Mouse (Mus musculus) intestine, embryonic 15.5 days (tissue): ENCODE measurements at regions not wholly inside any gene's neighbourhood (a gene's known extent, or its start where the extent isn't known, plus 50 kb on each side); places are given as distances from the start of the nearest gene placed in this dataset.

ENCODE experiments used
- ATAC-seq: fragments of 200-750 bp; cut with Nextera tagmentation; 2 replicates; pipeline ENCODE4 v1.8.0; 2017; ENCODE audit warnings: moderate TSS enrichment, moderate library complexity
- H3K27ac ChIP-seq: fragments of 300-500 bp; sonication (generic); 2 replicates; pipeline ENCODE4 v1.5.1; 2015; ENCODE audit warnings: mild to moderate bottlenecking, inconsistent platforms
- H3K27me3 ChIP-seq: fragments of 300-500 bp; sonication (generic); replicated peaks from 2 replicates; pipeline ENCODE4 v1.6.1; 2015; ENCODE audit warnings: inconsistent platforms
- H3K36me3 ChIP-seq: fragments of 300-500 bp; sonication (generic); 2 replicates; pipeline ENCODE4 v1.6.1; 2015; ENCODE audit warnings: inconsistent platforms
- H3K4me1 ChIP-seq: fragments of 300-500 bp; sonication (generic); replicated peaks from 2 replicates; pipeline ENCODE4 v1.6.1; 2015; ENCODE audit warnings: inconsistent platforms
- H3K4me2 ChIP-seq: fragments of 300-500 bp; sonication (generic); replicated peaks from 2 replicates; pipeline ENCODE4 v1.6.1; 2015; ENCODE audit warnings: mild to moderate bottlenecking, inconsistent platforms
- H3K4me3 ChIP-seq: fragments of 300-500 bp; sonication (generic); replicated peaks from 2 replicates; pipeline ENCODE4 v1.5.1; 2015; ENCODE audit warnings: inconsistent platforms
- H3K9ac ChIP-seq: fragments of 300-500 bp; sonication (generic); 2 replicates; pipeline ENCODE4 v1.6.1; 2015; ENCODE audit warnings: inconsistent platforms
- H3K9me3 ChIP-seq: fragments of 300-500 bp; sonication (generic); 2 replicates; pipeline ENCODE4 v1.6.1; 2016; ENCODE audit warnings: inconsistent platforms
- WGBS: fragments of 180-500 bp; shearing (Covaris S2); methylation state at CpG from one replicate; pipeline ENCODE4 v1.1.7; 2015; 5-methylcytosine and 5-hydroxymethylcytosine counted together

DNA sequence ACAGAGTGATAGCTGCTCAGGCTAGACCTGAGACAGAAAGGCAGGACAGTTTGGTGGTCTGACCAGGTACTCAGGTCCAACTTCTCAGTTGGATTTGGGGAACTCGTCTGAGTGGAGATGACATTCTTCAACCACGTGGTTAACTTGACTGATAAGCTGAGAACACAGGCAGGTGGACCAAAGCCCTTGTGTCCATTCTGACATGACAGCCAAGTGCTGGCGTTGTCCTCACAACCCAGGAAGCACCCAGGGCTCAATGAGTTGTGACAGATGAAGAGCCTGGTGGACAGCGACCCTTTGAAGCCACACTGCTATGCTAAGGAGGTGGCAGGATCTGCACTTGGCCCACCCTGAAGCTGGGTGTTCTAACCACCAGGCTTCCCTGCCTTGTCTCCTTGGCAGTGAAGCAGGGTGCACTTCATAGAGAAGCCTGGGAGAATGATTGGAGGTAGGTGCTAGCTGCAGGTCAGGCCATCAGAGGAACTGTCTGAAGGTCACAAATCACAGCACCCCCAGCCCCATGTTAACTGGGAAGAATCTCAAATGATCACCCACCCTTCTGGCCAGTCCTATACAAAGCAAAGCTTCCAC, 87.6 kb downstream of the 1700001O22Rik start:
- no peak overlapping the region for H3K9ac ChIP-seq
- no peaks in the 10 kb centered on the region for H3K9me3 ChIP-seq
- H3K4me3 ChIP-seq = no peak overlapping the region
- peak overlapping the region; percentile 98 for H3K27ac ChIP-seq
- H3K4me2 ChIP-seq = no peak overlapping the region
- H3K27me3 ChIP-seq = no peaks in the 10 kb centered on the region
- no peaks in the 10 kb centered on the region for H3K36me3 ChIP-seq
- no peak for ATAC-seq
- 57% methylated on average over 4 of the region's 4 CpGs for WGBS
- H3K4me1 ChIP-seq = peaks cover 75% of the 10 kb centered on the region

DNA sequence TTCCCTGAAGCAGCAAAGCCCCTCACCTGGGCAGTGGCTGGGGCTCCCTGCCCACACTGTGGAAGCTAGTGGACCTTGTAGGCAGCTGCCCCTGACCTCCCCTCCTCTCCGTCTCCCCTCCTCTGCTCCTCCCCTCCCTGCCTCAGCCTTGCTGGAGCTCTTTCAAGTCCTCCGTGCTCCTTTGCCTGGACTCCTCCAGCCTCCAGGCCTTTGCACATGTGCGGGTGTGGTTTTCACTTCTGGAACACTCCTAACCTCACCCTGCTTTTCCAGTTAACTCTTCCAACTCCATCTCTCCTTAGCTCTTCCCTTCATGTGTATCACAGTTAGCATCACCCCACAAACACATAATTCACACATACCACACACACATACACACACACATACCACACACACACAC, 89.9 kb downstream of the 1700001O22Rik start:
- ATAC-seq = no peak
- H3K4me3 ChIP-seq = no peak overlapping the region
- no peaks in the 10 kb centered on the region for H3K36me3 ChIP-seq
- H3K9me3 ChIP-seq = no peaks in the 10 kb centered on the region
- H3K4me1 ChIP-seq = peaks cover 70% of the 10 kb centered on the region
- no peaks in the 10 kb centered on the region for H3K27me3 ChIP-seq
- H3K9ac ChIP-seq = 0 out of 2 replicates have a peak overlapping the region, but pooled peaks have one; percentile 20
- peak overlapping the region; percentile 80; the same call in 1 of the 2 replicates for H3K27ac ChIP-seq
- H3K4me2 ChIP-seq = no peak overlapping the region
- 15% methylated on average over 3 of the region's 3 CpGs for WGBS

DNA sequence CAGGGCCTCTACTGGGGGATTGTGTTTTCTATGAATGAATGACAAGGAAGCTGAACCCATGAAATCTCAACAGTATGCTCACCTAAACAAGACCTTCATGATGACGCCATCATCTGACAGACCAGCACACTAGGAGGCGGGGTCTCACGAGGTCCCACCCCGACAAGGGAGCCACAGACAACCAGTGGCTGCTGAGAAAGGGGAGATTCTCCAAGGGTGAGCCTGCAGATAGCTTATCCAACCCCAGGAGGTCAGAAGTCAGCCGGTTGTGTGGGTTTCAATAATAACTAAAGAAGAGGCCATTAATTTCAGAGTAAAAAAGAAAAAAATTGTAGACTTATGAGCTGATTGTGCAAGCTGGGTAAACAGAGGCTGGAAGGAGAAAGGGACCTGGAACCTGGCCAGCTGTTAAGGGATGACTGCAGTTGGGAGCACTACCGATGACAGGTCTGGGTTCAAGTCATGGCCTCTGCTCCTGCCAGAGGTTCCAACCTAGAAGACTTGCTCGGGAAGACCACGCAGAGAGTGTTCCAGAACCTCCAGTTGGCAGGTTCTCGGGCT, 90.5 kb downstream of the 1700001O22Rik start:
- H3K9me3 ChIP-seq = no peaks in the 10 kb centered on the region
- H3K36me3 ChIP-seq = no peaks in the 10 kb centered on the region
- H3K4me1 ChIP-seq = peaks cover 70% of the 10 kb centered on the region
- ATAC-seq = no peak
- H3K27ac ChIP-seq = peak overlapping the region; percentile 80; the same call in 1 of the 2 replicates
- 62% methylated on average over 9 of the region's 9 CpGs for WGBS
- H3K4me3 ChIP-seq = no peak overlapping the region
- H3K4me2 ChIP-seq = peak overlapping the region; percentile 96; the same call in 1 of the 2 replicates
- no peaks in the 10 kb centered on the region for H3K27me3 ChIP-seq
- 0 out of 2 replicates have a peak overlapping the region, but pooled peaks have one; percentile 20 for H3K9ac ChIP-seq

DNA sequence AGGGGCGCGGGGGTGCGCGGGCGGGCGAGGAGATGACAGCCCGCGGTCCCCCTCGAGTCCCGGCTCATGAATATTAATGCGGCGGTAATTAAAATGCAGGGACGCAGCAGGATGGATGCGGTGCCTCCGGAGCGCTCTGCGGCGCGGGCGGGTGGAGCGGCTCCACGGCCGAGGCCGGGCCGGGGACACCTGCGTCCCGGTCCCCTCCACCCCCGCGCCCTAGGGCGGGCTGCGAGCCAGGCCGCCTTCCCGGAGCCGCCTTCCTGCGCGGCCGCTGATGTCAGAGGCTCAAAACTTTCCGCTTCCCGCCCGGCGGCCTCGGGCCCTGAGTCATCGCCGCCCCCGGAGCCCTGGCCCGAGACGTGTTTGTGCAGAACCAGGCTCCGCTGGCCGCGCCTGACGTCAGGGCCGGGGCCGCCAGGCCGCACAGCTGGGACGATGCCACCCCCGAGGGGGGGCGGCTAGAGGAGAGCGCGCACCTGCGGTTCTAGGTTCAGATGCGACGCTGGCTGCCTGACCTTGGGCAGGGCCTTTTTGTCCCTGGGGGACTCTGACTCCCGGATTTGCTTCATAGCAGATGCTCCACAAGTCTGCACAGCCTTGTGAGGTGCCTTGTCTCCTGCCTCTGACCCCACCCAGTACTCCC, 91.5 kb downstream of the 1700001O22Rik start:
- H3K36me3 ChIP-seq = no peaks in the 10 kb centered on the region
- peak overlapping the region; percentile 49 for H3K4me3 ChIP-seq
- ATAC-seq = peak; percentile 39
- peaks cover 68% of the 10 kb centered on the region for H3K4me1 ChIP-seq
- H3K9ac ChIP-seq = peak overlapping the region; percentile 70
- H3K9me3 ChIP-seq = no peaks in the 10 kb centered on the region
- H3K27me3 ChIP-seq = no peaks in the 10 kb centered on the region
- under 1% methylated on average over 63 of the region's 63 CpGs for WGBS
- H3K4me2 ChIP-seq = peak overlapping the region; percentile 96
- peak overlapping the region; percentile 80 for H3K27ac ChIP-seq

DNA sequence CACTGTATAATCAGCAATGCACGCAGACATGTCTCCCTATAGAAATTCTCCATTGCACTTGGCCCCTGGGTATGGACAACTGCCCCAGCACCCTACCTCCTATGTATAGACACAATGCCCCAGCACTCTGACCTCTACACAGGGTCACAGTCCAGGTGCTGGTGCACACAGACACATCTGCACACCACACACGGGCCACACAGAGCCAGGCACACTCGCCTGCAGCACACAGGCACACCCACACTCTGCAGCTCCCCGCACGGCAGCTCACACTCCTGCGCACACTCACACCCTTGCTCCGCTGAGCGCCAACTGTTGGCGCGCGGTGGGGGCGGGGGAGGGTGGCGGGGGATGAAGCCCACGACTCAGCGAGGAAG, 92.0 kb downstream of the 1700001O22Rik start:
- Histone ChIP-seq H3K36me3 (no peaks in the 10 kb centered on the region), H3K9ac (peak overlapping the region; percentile 70), H3K9me3 (no peaks in the 10 kb centered on the region), H3K4me2 (peak overlapping the region; percentile 96), H3K4me1 (peaks cover 66% of the 10 kb centered on the region), H3K4me3 (peak overlapping the region; percentile 49), H3K27me3 (no peaks in the 10 kb centered on the region), H3K27ac (peak overlapping the region; percentile 80)
- ATAC-seq = peak; percentile 27; the same call in 1 of the 2 replicates
- 4% methylated on average over 15 of the region's 15 CpGs for WGBS

DNA sequence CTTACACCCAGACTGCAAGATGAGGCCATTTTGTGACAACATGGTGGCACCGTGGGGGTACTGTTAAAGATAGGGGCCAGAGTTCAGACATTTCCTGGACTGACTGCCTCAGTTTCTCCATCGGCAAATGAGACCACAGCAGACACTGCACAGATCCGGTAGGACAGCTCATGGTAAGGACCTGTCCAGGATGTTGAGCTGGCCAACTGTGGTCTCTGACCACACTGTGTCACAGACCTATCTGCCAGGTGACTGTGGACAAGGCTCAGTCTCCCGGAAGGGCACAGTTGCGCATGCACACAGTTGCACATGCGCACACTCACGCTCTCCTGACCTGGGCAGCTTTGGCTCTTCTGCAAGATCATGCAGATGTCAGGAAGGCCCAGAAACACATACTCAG, 92.6 kb downstream of the 1700001O22Rik start:
- Histone ChIP-seq H3K9me3 (no peaks in the 10 kb centered on the region), H3K27ac (peak overlapping the region; percentile 80; the same call in 1 of the 2 replicates)
- WGBS = 93% methylated on average over 7 of the region's 7 CpGs

DNA sequence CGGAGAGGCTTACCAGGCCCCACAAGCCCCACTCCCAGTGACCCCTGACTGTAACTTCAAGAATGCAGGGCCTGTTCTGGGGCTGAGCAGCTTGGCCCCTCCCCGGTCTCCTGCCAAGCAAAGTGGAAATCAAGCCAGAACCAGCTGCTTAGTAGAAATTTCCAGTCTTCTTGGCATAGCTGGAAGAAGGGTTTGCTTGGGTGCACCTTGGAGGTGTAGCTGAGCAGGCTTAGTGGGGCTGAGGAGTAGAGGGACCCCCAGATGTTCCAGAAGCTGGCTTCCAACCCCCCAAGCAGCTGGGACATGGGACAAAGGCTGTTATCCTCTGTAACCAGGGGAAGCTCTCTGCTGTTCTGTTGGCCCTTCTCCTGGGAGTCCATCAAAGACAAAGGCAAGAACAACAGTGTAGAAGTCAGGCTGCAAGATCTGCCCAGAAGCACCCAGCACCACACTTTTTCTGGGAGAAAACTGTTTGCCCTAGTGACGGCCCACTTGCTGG, 94.0 kb downstream of the 1700001O22Rik start:
- Histone ChIP-seq H3K9ac (no peak overlapping the region), H3K36me3 (no peaks in the 10 kb centered on the region), H3K4me3 (no peak overlapping the region), H3K9me3 (no peaks in the 10 kb centered on the region), H3K4me2 (no peak overlapping the region), H3K27ac (peak overlapping the region; percentile 100), H3K27me3 (no peaks in the 10 kb centered on the region), H3K4me1 (peaks cover 59% of the 10 kb centered on the region)
- WGBS = 60% methylated on average over 3 of the region's 3 CpGs
- ATAC-seq = no peak

More for the DNA sequence above, 92.6 kb downstream of the 1700001O22Rik start:
- H3K4me2 ChIP-seq = no peak overlapping the region
- H3K4me3 ChIP-seq = no peak overlapping the region
- peaks cover 60% of the 10 kb centered on the region for H3K4me1 ChIP-seq
- no peak for ATAC-seq
- H3K27me3 ChIP-seq = no peaks in the 10 kb centered on the region
- H3K9ac ChIP-seq = no peak overlapping the region
- no peaks in the 10 kb centered on the region for H3K36me3 ChIP-seq

DNA sequence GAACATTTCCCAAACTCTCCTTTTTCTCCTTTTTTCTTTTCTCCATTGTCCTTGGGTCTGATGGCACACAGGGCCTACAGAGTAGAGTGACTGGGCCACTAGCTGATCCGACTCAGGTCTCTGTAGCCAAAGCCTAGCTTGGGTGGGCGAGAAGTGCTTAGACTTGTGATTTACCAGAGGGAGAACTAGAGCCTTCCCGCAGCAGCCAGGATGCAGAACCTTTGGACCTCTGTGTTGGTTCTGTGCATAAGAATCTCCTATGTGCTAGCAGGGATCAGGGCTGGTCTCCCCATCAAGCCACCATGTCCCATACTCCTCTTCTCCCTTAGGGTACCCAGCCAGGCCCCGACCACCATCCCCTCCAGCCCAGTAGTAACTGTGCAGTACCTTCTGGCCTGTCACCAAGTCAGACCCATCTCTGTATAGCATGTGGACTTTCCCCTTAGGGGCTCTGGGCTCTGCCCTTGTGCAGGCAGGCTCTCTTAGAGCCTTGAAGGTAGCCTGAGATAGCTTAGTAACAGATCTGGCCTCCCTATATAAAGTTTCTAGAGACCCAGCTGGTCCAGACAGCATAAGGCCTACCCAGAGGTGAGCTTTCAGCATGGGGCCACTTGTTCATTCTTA, 94.6 kb downstream of the 1700001O22Rik start:
- Histone ChIP-seq H3K9me3 (no peaks in the 10 kb centered on the region), H3K27me3 (no peaks in the 10 kb centered on the region), H3K27ac (peak overlapping the region; percentile 100), H3K4me1 (peaks cover 58% of the 10 kb centered on the region), H3K36me3 (no peaks in the 10 kb centered on the region), H3K4me2 (peak overlapping the region; percentile 90; the same call in 1 of the 2 replicates), H3K4me3 (no peak overlapping the region), H3K9ac (no peak overlapping the region)
- ATAC-seq = no peak
- 67% methylated on average over 4 of the region's 4 CpGs for WGBS

DNA sequence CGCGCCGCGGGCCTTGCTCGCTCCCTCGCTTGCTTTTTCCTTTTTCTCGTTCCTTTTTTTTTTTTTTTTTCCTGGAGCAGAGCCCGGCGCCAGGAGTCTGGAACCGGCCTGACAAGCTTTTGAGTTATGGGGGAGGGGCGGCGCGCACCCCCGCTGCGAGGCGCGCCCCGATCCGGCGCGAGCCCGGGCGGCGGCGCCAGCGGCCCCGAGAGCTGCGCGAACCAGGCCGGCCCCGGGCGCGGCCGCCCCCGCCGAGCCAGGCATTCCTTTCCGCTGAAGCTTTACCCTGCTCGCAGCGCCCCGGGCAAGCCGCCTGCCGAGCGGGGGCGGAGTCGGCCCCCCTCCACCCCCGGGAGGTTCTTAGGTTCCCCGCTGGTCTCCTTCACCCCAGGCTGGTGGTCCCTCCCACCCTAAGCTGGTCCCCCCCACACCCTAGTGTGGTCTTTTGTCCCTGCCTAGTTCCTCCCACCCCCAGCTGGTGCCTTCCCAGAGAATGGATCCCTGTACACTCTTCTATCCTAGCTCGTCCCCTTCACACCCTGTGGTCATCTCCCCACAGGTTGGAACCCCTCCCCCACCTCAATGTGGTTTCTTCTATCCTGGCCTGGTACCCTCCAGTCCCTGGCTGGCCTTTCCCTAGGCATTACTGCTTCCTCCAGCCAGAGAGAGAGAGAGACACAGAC, 95.3 kb downstream of the 1700001O22Rik start:
- 1% methylated on average over 48 of the region's 48 CpGs for WGBS
- Histone ChIP-seq H3K27ac (peak overlapping the region; percentile 100), H3K4me3 (peak overlapping the region; percentile 38), H3K9ac (peak overlapping the region; percentile 68), H3K4me1 (peaks cover 51% of the 10 kb centered on the region), H3K9me3 (no peaks in the 10 kb centered on the region), H3K36me3 (no peaks in the 10 kb centered on the region), H3K27me3 (no peaks in the 10 kb centered on the region), H3K4me2 (peak overlapping the region; percentile 90)
- peak; percentile 79 for ATAC-seq

DNA sequence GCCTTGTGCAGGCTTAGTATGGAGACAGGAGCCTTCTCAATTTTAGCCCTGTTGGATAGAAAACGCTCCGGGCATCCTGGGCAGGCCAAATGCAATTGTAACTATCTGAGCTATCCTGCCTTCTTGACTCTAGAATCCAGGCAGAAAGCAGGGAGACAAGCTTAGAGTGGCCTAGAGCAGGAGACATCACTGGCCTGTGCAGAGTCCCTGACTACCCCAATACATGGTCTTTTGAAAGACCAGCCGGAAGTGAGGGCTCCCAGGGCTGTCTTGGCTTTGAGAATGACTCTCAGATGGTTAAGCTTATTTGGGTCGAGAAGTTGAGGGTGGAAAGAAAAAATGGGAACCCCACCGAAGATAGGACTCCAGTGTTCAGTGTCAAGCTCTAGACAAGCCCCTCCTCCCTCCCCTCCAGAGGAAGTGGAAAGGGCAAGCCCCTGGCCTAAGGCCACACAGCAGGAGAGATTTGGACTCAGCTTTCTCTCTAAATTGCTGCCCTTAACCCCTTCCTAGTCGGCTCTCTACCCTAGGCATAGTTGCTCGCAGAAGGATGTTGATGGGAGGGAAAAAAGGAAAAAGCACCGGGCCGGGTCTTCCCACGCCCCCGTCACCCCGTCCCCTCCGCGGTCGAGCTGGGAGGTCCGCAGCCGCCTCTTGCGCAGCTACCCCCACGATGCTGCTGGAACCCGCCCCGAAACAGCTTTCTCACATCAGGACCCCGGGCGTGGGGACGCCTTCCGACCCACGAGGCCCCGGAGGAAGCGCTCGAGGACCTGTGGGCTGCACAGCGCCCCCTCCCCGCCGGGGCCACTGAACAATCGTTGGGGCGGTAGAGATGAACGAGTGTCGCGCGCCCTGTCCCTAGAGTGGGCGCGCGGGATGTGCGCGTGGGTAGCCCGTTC, 96.1 kb downstream of the 1700001O22Rik start:
- Histone ChIP-seq H3K9ac (peak overlapping the region; percentile 68), H3K4me1 (peaks cover 47% of the 10 kb centered on the region), H3K9me3 (no peaks in the 10 kb centered on the region), H3K27me3 (no peaks in the 10 kb centered on the region), H3K4me3 (peak overlapping the region; percentile 38), H3K36me3 (no peaks in the 10 kb centered on the region), H3K27ac (peak overlapping the region; percentile 100), H3K4me2 (peak overlapping the region; percentile 90)
- 5% methylated on average over 44 of the region's 44 CpGs for WGBS
- ATAC-seq = peak; percentile 39

DNA sequence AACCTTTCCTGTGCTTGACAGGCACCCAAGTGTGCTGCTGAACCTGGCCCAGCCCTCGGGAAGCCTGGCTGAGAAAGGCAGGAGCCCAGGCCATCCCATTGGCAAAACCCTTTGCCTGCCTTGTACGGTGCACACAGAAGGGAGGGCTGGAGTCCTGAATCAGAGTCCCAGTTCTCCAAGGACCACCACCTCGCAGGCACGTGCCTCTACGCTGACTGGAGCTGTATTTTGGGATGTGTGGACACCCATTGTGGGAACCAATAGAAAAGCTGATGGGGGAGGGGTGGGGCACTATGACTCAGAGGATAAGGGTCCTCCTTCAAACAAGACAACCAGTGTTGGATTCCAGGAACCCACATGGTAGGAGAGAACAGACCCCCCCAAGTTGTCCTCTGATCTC, 97.4 kb downstream of the 1700001O22Rik start:
- Histone ChIP-seq H3K9me3 (no peaks in the 10 kb centered on the region), H3K27me3 (no peaks in the 10 kb centered on the region), H3K36me3 (no peaks in the 10 kb centered on the region), H3K4me3 (no peak overlapping the region), H3K4me2 (no peak overlapping the region), H3K27ac (peak overlapping the region; percentile 100; the same call in 1 of the 2 replicates), H3K4me1 (peaks cover 35% of the 10 kb centered on the region), H3K9ac (no peak overlapping the region)
- WGBS = 71% methylated on average over 5 of the region's 5 CpGs
- ATAC-seq = no peak
